Comparison of ENCODE assay signal across 10 mouse cellular contexts in genomic region chr8:106761317-106761716, GRCm38 (mm10).
DNase-seq lines count a peak whose midpoint lies in the region; ATAC-seq and TF ChIP-seq lines count a peak whose summit lies in the region.
"Had no signal": no experiment of that assay in that cellular context is flagged by ENCODE, and none has a peak within 500 bp of the region (broad histone marks: within the 10 kb centered on the region; RNA-seq: fewer than 3 reads in every experiment).

No protein-coding gene starts in this region.

- no peak for DNase-seq in intestine, embryonic 14.5 days (ENCODE audit: low spot score)
- DNase-seq in T-cell, adult 2 months (ENCODE audit: low spot score), result no peak
- no peak for DNase-seq in adrenal gland, adult 8-10 months
- DNase-seq in urinary bladder, postnatal 36 days (ENCODE audit: low spot score in 2 of 2), result no peak

- no peaks in the 10 kb centered on the region for H3K9me3 ChIP-seq in intestine, embryonic 14.5 days (ENCODE audit: control insufficient read depth, low read length)
- H3K9me3 ChIP-seq in intestine, postnatal 0 days (ENCODE audit: control insufficient read depth), result no peaks in the 10 kb centered on the region
- H3K9me3 ChIP-seq in embryonic facial prominence, embryonic 15.5 days (replicated peaks), result no peaks in the 10 kb centered on the region
- no peaks in the 10 kb centered on the region for H3K9me3 ChIP-seq in intestine, embryonic 15.5 days
- no peaks in the 10 kb centered on the region for H3K9me3 ChIP-seq in neural tube, embryonic 14.5 days (ENCODE audit: control insufficient read depth, low read length)
- H3K9me3 ChIP-seq: megakaryocyte, embryonic 14.5 days had no signal

- H3K9ac ChIP-seq in intestine, embryonic 14.5 days (ENCODE audit: low read length), result no peak overlapping the region
- H3K9ac ChIP-seq in intestine, postnatal 0 days (ENCODE audit: low read depth, low read length), result no peak overlapping the region
- H3K9ac ChIP-seq in embryonic facial prominence, embryonic 15.5 days, result no peak overlapping the region
- H3K9ac ChIP-seq in intestine, embryonic 15.5 days, result no peak overlapping the region
- H3K9ac ChIP-seq in neural tube, embryonic 14.5 days (replicated peaks; ENCODE audit: low read depth, low read length), result no peak overlapping the region

- H3K4me3 ChIP-seq in intestine, embryonic 14.5 days (ENCODE audit: low read depth, low read length), result no peak overlapping the region
- no peak overlapping the region for H3K4me3 ChIP-seq in intestine, postnatal 0 days (ENCODE audit: low read depth, low read length)
- no peak overlapping the region for H3K4me3 ChIP-seq in embryonic facial prominence, embryonic 15.5 days (replicated peaks)
- no peak overlapping the region for H3K4me3 ChIP-seq in intestine, embryonic 15.5 days (replicated peaks)
- no peak overlapping the region for H3K4me3 ChIP-seq in neural tube, embryonic 14.5 days (ENCODE audit: low read depth, low read length)
- H3K4me3 ChIP-seq: megakaryocyte, embryonic 14.5 days had no signal

- H3K4me2 ChIP-seq in intestine, embryonic 14.5 days (ENCODE audit: low read length), result no peak overlapping the region
- H3K4me2 ChIP-seq in intestine, postnatal 0 days (replicated peaks; ENCODE audit: low read depth), result no peak overlapping the region
- H3K4me2 ChIP-seq in embryonic facial prominence, embryonic 15.5 days (replicated peaks), result no peak overlapping the region
- no peak overlapping the region for H3K4me2 ChIP-seq in intestine, embryonic 15.5 days (replicated peaks)
- H3K4me2 ChIP-seq in neural tube, embryonic 14.5 days (ENCODE audit: low read depth, low read length), result no peak overlapping the region

- no peaks in the 10 kb centered on the region for H3K27me3 ChIP-seq in intestine, embryonic 14.5 days (replicated peaks; ENCODE audit: control insufficient read depth, insufficient read depth, low read length)
- H3K27me3 ChIP-seq in intestine, postnatal 0 days (replicated peaks; ENCODE audit: control insufficient read depth, insufficient read depth, low read length), result no peaks in the 10 kb centered on the region
- H3K27me3 ChIP-seq in embryonic facial prominence, embryonic 15.5 days, result no peaks in the 10 kb centered on the region
- H3K27me3 ChIP-seq in intestine, embryonic 15.5 days (replicated peaks), result no peaks in the 10 kb centered on the region
- H3K27me3 ChIP-seq in neural tube, embryonic 14.5 days (ENCODE audit: control insufficient read depth, insufficient read depth, low read length), result no peaks in the 10 kb centered on the region

- WGBS in intestine, embryonic 14.5 days, result 43% methylated on average over 4 of the region's 4 CpGs
- 62% methylated on average over 4 of the region's 4 CpGs for WGBS in intestine, postnatal 0 days
- 15% methylated on average over 4 of the region's 4 CpGs for WGBS in embryonic facial prominence, embryonic 15.5 days
- WGBS in intestine, embryonic 15.5 days, result 44% methylated on average over 4 of the region's 4 CpGs
- WGBS in neural tube, embryonic 14.5 days, result 40% methylated on average over 4 of the region's 4 CpGs

- peak overlapping the region; percentile 62; the same call in 1 of the 2 replicates for H3K27ac ChIP-seq in intestine, embryonic 14.5 days (ENCODE audit: low read depth)
- H3K27ac ChIP-seq in intestine, postnatal 0 days (ENCODE audit: low read depth, low read length), result no peak overlapping the region
- H3K27ac ChIP-seq in embryonic facial prominence, embryonic 15.5 days (replicated peaks), result peak overlapping the region; percentile 73
- H3K27ac ChIP-seq in intestine, embryonic 15.5 days, result peak overlapping the region; percentile 51; the same call in 1 of the 2 replicates
- H3K27ac ChIP-seq in neural tube, embryonic 14.5 days (ENCODE audit: low read depth, low read length), result peak overlapping the region; percentile 60

- no peaks in the 10 kb centered on the region for H3K36me3 ChIP-seq in intestine, embryonic 14.5 days (ENCODE audit: control insufficient read depth, insufficient read depth, low read length)
- peaks cover 3% of the 10 kb centered on the region; the same call in 1 of the 2 replicates for H3K36me3 ChIP-seq in intestine, postnatal 0 days (ENCODE audit: control insufficient read depth, insufficient read depth)
- H3K36me3 ChIP-seq in embryonic facial prominence, embryonic 15.5 days, result no peaks in the 10 kb centered on the region
- no peaks in the 10 kb centered on the region for H3K36me3 ChIP-seq in intestine, embryonic 15.5 days
- H3K36me3 ChIP-seq in neural tube, embryonic 14.5 days (ENCODE audit: control insufficient read depth, insufficient read depth, low read length), result no peaks in the 10 kb centered on the region

- peaks cover 18% of the 10 kb centered on the region for H3K4me1 ChIP-seq in intestine, embryonic 14.5 days (replicated peaks; ENCODE audit: control insufficient read depth, insufficient read depth, low read length)
- no peaks in the 10 kb centered on the region for H3K4me1 ChIP-seq in intestine, postnatal 0 days (replicated peaks; ENCODE audit: control insufficient read depth, insufficient read depth, low read length)
- peaks cover 17% of the 10 kb centered on the region for H3K4me1 ChIP-seq in embryonic facial prominence, embryonic 15.5 days
- 0 out of 2 replicates have a peak, but pooled peaks cover 4% of the 10 kb centered on the region for H3K4me1 ChIP-seq in intestine, embryonic 15.5 days (replicated peaks)
- peaks cover 8% of the 10 kb centered on the region; the same call in 1 of the 2 replicates for H3K4me1 ChIP-seq in neural tube, embryonic 14.5 days (ENCODE audit: control insufficient read depth, insufficient read depth, low read length)
- H3K4me1 ChIP-seq: megakaryocyte, embryonic 14.5 days had no signal

- ATAC-seq in intestine, embryonic 14.5 days (replicated peaks; ENCODE audit: low FRiP score, low TSS enrichment, low read depth), result no peak
- ATAC-seq in intestine, postnatal 0 days, result no peak
- ATAC-seq in embryonic facial prominence, embryonic 15.5 days (ENCODE audit: insufficient number of reproducible peaks, low FRiP score, low TSS enrichment, low read depth), result no peak
- no peak for ATAC-seq in intestine, embryonic 15.5 days
- ATAC-seq in neural tube, embryonic 14.5 days (ENCODE audit: low read depth), result no peak
- ATAC-seq: CD4-positive, CD25-positive, alpha-beta regulatory T cell, adult 4 months had no signal

- TF ChIP-seq CTCF in intestine, postnatal 0 days (IDR thresholded peaks at IDR 0.05; ENCODE audit: low read depth), result no peak
